Mouse (Mus musculus) forebrain, postnatal 0 days (tissue): ENCODE measurements around the gene Tjp2. TPM values are rescaled to one million over a fixed set of nuclear protein-coding genes. Genes with fewer than 3 reads are reported as not detected.

Experiments used
- ATAC-seq: fragments of 200-750 bp; cut with Nextera tagmentation; 2 replicates; pipeline ENCODE4 v1.8.0; 2017; ENCODE audit warnings: mild to moderate bottlenecking, moderate library complexity
- DNase-seq: peaks from one replicate; pipeline ENCODE4 v3.0.0-alpha.2; 2015
- H3K27ac ChIP-seq: fragments of 300-500 bp; sonication (generic); 2 replicates; pipeline ENCODE4 v1.5.1; 2014; ENCODE audit warnings: low read depth, mild to moderate bottlenecking, antibody characterized with exemption, low read length, moderate library complexity, mixed read lengths
- H3K27me3 ChIP-seq: fragments of 300-500 bp; sonication (generic); 2 replicates; pipeline ENCODE4 v1.6.1; 2014; ENCODE audit warnings: mild to moderate bottlenecking, low read length, mixed read lengths; ENCODE audit not compliant: insufficient read depth
- H3K36me3 ChIP-seq: fragments of 300-500 bp; sonication (generic); 2 replicates; pipeline ENCODE4 v1.6.1; 2014; ENCODE audit warnings: mild to moderate bottlenecking, moderate library complexity; ENCODE audit not compliant: insufficient read depth
- H3K4me1 ChIP-seq: fragments of 300-500 bp; sonication (generic); 2 replicates; pipeline ENCODE4 v1.6.1; 2014; ENCODE audit warnings: antibody characterized with exemption; ENCODE audit not compliant: insufficient read depth
- H3K4me2 ChIP-seq: fragments of 300-500 bp; sonication (generic); 2 replicates; pipeline ENCODE4 v1.6.1; 2014; ENCODE audit warnings: low read depth, mild to moderate bottlenecking, moderate library complexity
- H3K4me3 ChIP-seq: fragments of 300-500 bp; sonication (generic); 2 replicates; pipeline ENCODE4 v1.5.1; 2014; ENCODE audit warnings: low read depth, low read length, mixed read lengths
- H3K9ac ChIP-seq: fragments of 300-500 bp; sonication (generic); 2 replicates; pipeline ENCODE4 v1.6.1; 2014; ENCODE audit warnings: mild to moderate bottlenecking
- H3K9me3 ChIP-seq: fragments of 300-500 bp; sonication (generic); 2 replicates; pipeline ENCODE4 v1.6.1; 2016; ENCODE audit warnings: low read length
- CTCF ChIP-seq: sonication (generic); IDR thresholded peaks from 2 replicates; pipeline ENCODE4 v1.5.1; 2016; ENCODE audit warnings: antibody characterized with exemption, control low read depth, low read depth
- WGBS: fragments of 180-500 bp; shearing (Covaris S2); extraction: QIAGEN DNeasy Blood & Tissue Kit; methylation state at CpG from one replicate; pipeline ENCODE4 v1.1.7; 2014; 5-methylcytosine and 5-hydroxymethylcytosine counted together
- polyA plus RNA-seq: library from polyadenylated mRNA; unstranded; fragments of >200 nt; fragmentation: Nextera tagmentation; extraction: Ambion mirVana; gene quantifications from 2 replicates; pipeline ENCODE4 v1.2.1, GENCODE M21; 2015
- total RNA-seq: library from RNA; depleted of rRNA; stranded (reverse); fragments of >200 nt; gene quantifications from 2 replicates; pipeline ENCODE4 v1.2.3, GENCODE M21; 2014; rRNA removed

Gene Tjp2
- total and polyA plus RNA-seq, 2 experiments from 2014 or later, result 8.8 to 15.5 TPM

- Histone ChIP-seq H3K36me3 (no peaks in the 10 kb centered on the region), H3K4me1 (no peaks in the 10 kb centered on the region), H3K4me2 (no peak overlapping the region), H3K9me3 (no peaks in the 10 kb centered on the region), H3K4me3 (no peak overlapping the region), H3K27ac (no peak overlapping the region), H3K27me3 (no peaks in the 10 kb centered on the region), H3K9ac (no peak overlapping the region)
- no peak for ATAC-seq
- DNase-seq, result no peak
- TF ChIP-seq CTCF, result no peak
- WGBS, result 76% methylated on average over 2 of the region's 2 CpGs
Measured at GRCm38 (mm10) chr19:24050514-24050913, 174.3 kb downstream of the Tjp2 start.

DNA sequence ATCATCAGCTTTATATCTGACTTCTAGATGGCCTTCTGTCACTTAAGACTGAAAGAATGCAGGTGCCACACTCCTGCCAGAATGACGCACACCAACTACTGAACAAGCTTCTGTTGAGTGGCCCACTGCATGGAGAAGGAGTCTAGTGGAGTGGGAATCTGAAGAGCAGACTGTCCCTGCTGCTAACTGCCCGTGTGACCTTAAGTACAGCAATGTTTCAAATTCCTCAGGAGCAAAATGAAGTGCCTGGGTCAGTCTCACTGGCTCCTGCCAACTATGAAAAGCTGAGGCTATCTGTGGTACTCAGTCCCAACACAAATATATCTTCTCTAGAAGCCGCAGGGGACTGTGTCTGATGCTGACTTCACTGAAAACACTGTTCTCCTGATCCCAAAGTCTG lies 175.5 kb downstream of the Tjp2 start:
- no peaks in the 10 kb centered on the region for H3K4me1 ChIP-seq
- ATAC-seq, result no peak
- no peaks in the 10 kb centered on the region for H3K27me3 ChIP-seq
- H3K9ac ChIP-seq, result no peak overlapping the region
- no peak for DNase-seq
- no peak overlapping the region for H3K4me3 ChIP-seq
- no peaks in the 10 kb centered on the region for H3K9me3 ChIP-seq
- no peak overlapping the region for H3K27ac ChIP-seq
- no peak for TF ChIP-seq CTCF
- 88% methylated on average over 3 of the region's 3 CpGs for WGBS
- H3K36me3 ChIP-seq, result no peaks in the 10 kb centered on the region
- H3K4me2 ChIP-seq, result no peak overlapping the region

DNA sequence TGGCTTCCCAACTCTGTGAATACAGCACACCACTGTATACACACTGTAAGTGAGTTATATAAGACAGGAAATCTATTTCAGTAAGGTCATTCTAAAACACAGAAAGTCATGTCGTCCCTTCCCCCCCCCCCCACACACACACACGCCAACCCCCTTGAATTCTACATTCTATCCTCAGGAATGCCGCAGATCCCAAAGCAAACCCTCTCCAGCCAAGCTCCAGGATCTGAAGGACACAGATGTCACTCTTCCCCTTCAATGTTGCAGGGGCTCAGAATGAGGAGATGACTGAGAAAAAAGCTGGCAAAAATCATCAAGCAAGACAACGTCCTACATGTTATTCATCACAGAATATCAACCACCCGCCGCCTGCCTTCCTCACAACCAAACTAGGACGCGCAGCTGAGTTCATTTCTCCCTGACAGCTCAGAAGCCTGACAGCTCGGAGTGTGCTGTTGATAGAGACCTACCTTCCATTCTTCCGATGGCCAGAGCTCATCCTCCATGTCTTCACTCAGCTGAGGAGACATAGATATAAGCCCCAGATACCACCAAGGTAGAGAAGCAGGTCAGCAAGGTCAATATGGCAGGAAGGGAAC lies 178.3 kb downstream of the Tjp2 start:
- Histone ChIP-seq H3K4me3 (no peak overlapping the region), H3K9ac (no peak overlapping the region), H3K36me3 (no peaks in the 10 kb centered on the region), H3K27me3 (no peaks in the 10 kb centered on the region), H3K27ac (no peak overlapping the region), H3K4me1 (no peaks in the 10 kb centered on the region), H3K4me2 (no peak overlapping the region), H3K9me3 (no peaks in the 10 kb centered on the region)
- TF ChIP-seq CTCF, result no peak
- no peak for ATAC-seq
- DNase-seq, result no peak
- WGBS, result 93% methylated on average over 10 of the region's 10 CpGs

Other genes with a start within 250 kb of the Tjp2 start
- gene Fam189a2, start 194.0 kb downstream of the Tjp2 start, total RNA-seq, result 8.2 and 8.4 TPM in 2 replicates
- 1.8 and 2.5 TPM in 2 replicates for gene Fam189a2, start 194.0 kb downstream of the Tjp2 start, polyA plus RNA-seq
- 15.0 and 26.0 TPM in 2 replicates for gene Fxn, start 55.6 kb upstream of the Tjp2 start, total RNA-seq
- 33.3 and 33.4 TPM in 2 replicates for gene Fxn, start 55.6 kb upstream of the Tjp2 start, polyA plus RNA-seq